Mouse (Mus musculus) intestine, postnatal 0 days (tissue): ENCODE data around the gene Rnf220. TPM values are rescaled to one million over a fixed set of nuclear protein-coding genes. Genes with fewer than 3 reads are reported as not detected.

Source experiments
- ATAC-seq: fragments of 200-750 bp; cut with Nextera tagmentation; 2 replicates; pipeline ENCODE4 v1.8.0; 2017; ENCODE audit warnings: mild to moderate bottlenecking, moderate TSS enrichment, moderate library complexity
- H3K27ac ChIP-seq: fragments of 300-500 bp; sonication (generic); 2 replicates; pipeline ENCODE4 v1.5.1; 2014; ENCODE audit warnings: mild to moderate bottlenecking, low read depth, low read length, moderate library complexity
- H3K27me3 ChIP-seq: fragments of 300-500 bp; sonication (generic); replicated peaks from 2 replicates; pipeline ENCODE4 v1.6.1; 2014; ENCODE audit warnings: low read length, mixed read lengths; ENCODE audit not compliant: control insufficient read depth, insufficient read depth
- H3K36me3 ChIP-seq: fragments of 300-500 bp; sonication (generic); 2 replicates; pipeline ENCODE4 v1.6.1; 2014; ENCODE audit warnings: mild to moderate bottlenecking, moderate library complexity; ENCODE audit not compliant: control insufficient read depth, insufficient read depth
- H3K4me1 ChIP-seq: fragments of 300-500 bp; sonication (generic); replicated peaks from 2 replicates; pipeline ENCODE4 v1.6.1; 2014; ENCODE audit warnings: antibody characterized with exemption, low read length, mixed read lengths; ENCODE audit not compliant: control insufficient read depth, insufficient read depth
- H3K4me2 ChIP-seq: fragments of 300-500 bp; sonication (generic); replicated peaks from 2 replicates; pipeline ENCODE4 v1.6.1; 2014; ENCODE audit warnings: low read depth, mild to moderate bottlenecking, moderate library complexity
- H3K4me3 ChIP-seq: fragments of 300-500 bp; sonication (generic); 2 replicates; pipeline ENCODE4 v1.5.1; 2014; ENCODE audit warnings: low read depth, low read length
- H3K9ac ChIP-seq: fragments of 300-500 bp; sonication (generic); 2 replicates; pipeline ENCODE4 v1.6.1; 2014; ENCODE audit warnings: mild to moderate bottlenecking, low read depth, low read length
- H3K9me3 ChIP-seq: fragments of 300-500 bp; sonication (generic); 2 replicates; pipeline ENCODE4 v1.6.1; 2016; ENCODE audit warnings: mixed run types; ENCODE audit not compliant: control insufficient read depth
- CTCF ChIP-seq: sonication (generic); IDR thresholded peaks from 2 replicates; pipeline ENCODE4 v1.5.1; 2016; ENCODE audit warnings: low read depth, mild to moderate bottlenecking, control low read depth, antibody characterized with exemption, moderate library complexity
- WGBS: fragments of 180-500 bp; shearing (Covaris S2); extraction: QIAGEN DNeasy Blood & Tissue Kit; methylation state at CpG from one replicate; pipeline ENCODE4 v1.1.7; 2014; 5-methylcytosine and 5-hydroxymethylcytosine counted together
- polyA plus RNA-seq: library from polyadenylated mRNA; unstranded; fragments of >200 nt; fragmentation: Nextera tagmentation; extraction: Ambion mirVana; gene quantifications from 2 replicates; pipeline ENCODE4 v1.2.1, GENCODE M21; 2015

Gene Rnf220
- polyA plus RNA-seq, 1 experiment from 2014 or later, result 35.9 TPM

DNA sequence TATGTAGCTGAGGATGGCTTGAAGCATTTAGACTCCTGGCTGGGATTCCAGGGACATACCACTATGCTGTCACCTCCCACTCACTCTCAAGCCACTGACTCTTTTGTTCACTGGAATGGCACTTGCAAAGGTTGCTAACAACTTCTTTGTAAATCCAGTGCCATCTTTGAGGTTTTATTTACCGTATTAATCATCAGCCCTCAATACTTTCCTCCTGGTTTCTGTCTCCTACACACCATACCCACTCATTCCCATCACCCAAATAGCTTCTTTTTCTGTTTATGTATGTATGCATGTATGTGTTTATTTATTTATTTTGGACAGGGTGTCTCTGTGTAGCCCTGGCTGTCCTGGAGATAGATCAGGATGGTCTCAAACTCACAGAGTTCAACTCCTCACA, 245.9 kb downstream of the Rnf220 start:
- H3K4me3 ChIP-seq, result no peak overlapping the region
- H3K36me3 ChIP-seq, result no peaks in the 10 kb centered on the region
- H3K9ac ChIP-seq, result no peak overlapping the region
- no peaks in the 10 kb centered on the region for H3K4me1 ChIP-seq
- H3K27ac ChIP-seq, result no peak overlapping the region
- 77% methylated on average over 1 of the region's 1 CpGs for WGBS
- no peaks in the 10 kb centered on the region for H3K9me3 ChIP-seq
- peak overlapping the region; percentile 88 for H3K4me2 ChIP-seq
- ATAC-seq, result no peak
- no peak for TF ChIP-seq CTCF
- no peaks in the 10 kb centered on the region for H3K27me3 ChIP-seq

DNA sequence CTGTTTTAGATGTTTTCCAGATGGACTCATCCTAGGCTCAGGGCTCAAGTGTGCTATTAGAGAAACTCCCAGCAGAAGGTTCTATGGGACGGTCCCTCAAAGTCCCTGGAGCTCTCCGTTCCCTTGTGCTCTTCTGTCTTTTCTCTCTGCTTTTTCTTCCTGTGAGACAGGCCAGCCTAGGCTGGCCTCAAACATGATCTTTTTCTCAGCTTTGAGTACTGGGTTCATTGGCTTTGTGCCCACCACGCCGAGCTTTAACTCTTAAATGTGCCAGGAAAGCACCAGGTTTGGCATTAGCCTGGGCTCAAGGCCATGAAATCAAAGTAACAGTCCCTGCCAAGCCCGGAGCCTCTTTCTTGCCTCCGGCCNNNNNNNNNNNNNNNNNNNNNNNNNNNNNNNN, 256.0 kb downstream of the Rnf220 start:
- no peak for TF ChIP-seq CTCF
- 79% methylated on average over 6 of the region's 6 CpGs for WGBS

DNA sequence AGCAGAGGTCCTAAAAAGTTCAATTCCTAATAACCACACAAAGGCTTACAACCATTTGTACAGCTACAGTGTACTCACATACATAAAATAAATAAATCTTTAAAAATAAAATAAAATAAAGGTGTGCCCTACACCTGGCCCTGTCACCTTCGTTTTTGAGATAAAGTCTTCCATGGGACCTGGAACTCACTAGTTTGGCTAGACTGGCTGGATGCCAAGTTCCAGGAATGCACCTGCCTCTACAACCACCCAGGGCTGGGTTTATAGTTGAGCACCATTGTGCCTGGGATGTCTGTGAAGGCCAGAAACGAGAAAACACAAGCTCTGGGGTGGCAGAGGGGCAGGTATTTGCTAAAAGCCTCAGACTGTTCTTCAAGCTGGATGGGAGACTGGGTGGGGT, 257.7 kb downstream of the Rnf220 start:
- Histone ChIP-seq H3K27ac (no peak overlapping the region), H3K36me3 (no peaks in the 10 kb centered on the region), H3K9ac (no peak overlapping the region), H3K27me3 (no peaks in the 10 kb centered on the region), H3K4me1 (no peaks in the 10 kb centered on the region), H3K9me3 (no peaks in the 10 kb centered on the region), H3K4me3 (no peak overlapping the region), H3K4me2 (no peak overlapping the region)
- no peak for ATAC-seq
- TF ChIP-seq CTCF, result no peak
- WGBS, result 19% methylated on average over 2 of the region's 2 CpGs

More for the DNA sequence above, 256.0 kb downstream of the Rnf220 start:
- Histone ChIP-seq H3K4me1 (no peaks in the 10 kb centered on the region), H3K27me3 (no peaks in the 10 kb centered on the region), H3K9me3 (no peaks in the 10 kb centered on the region), H3K9ac (no peak overlapping the region), H3K4me2 (no peak overlapping the region), H3K4me3 (no peak overlapping the region), H3K27ac (no peak overlapping the region), H3K36me3 (no peaks in the 10 kb centered on the region)
- no peak for ATAC-seq

DNA sequence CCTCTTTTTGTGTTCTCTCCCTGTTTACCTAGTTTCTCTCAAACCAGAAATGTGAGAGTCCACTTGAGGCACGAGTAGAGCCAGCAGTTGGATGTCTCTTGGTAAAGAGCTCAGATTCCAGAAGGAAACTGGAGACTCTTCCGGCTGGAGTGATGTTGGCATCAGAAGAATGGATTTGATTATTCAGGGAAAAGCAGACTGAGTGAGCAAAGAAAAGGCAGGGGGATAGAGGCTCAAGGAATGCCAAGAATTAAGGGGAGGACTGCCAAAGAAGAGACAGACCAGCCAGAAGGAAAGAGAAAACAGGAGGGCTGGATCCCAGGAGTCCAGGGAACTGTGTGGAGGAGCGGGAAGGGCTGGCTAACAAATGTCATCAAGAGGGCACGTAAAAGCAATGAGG, 261.0 kb downstream of the Rnf220 start:
- no peak for TF ChIP-seq CTCF
- H3K9me3 ChIP-seq, result no peaks in the 10 kb centered on the region

DNA sequence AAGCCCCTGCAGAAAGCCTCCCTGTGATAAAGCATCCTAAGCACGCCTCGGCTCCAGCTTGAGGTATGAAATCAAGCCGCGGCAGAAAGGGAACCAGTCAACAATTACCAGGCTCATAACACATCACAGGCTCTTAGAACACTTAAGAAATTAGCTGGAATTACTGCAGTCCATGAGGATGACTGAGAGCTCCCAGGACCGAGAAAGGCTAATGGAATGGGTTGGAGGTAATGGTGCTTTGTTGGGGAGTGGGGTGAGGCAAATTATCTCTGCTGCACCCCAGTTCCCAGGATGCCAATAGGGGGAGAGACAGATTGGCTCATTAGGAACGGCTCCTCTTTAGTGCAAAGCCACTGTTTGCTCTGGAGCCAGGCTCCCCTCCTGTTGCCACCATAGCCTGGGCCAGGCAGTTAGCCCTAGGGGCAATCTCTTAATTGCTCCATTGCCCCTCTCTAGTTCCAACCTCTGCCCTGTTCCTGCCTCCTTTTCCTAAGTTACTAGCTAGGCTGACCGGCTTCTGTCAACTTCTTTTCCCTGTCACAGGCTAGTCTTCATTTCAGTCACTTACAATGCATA, 262.6 kb downstream of the Rnf220 start:
- Histone ChIP-seq H3K27ac (no peak overlapping the region), H3K9me3 (no peaks in the 10 kb centered on the region), H3K4me2 (no peak overlapping the region), H3K4me1 (no peaks in the 10 kb centered on the region), H3K4me3 (no peak overlapping the region), H3K27me3 (no peaks in the 10 kb centered on the region), H3K36me3 (no peaks in the 10 kb centered on the region), H3K9ac (no peak overlapping the region)
- no peak for TF ChIP-seq CTCF
- no peak for ATAC-seq
- 71% methylated on average over 7 of the region's 7 CpGs for WGBS

More for the DNA sequence above, 261.0 kb downstream of the Rnf220 start:
- Histone ChIP-seq H3K9ac (no peak overlapping the region), H3K27ac (no peak overlapping the region), H3K4me3 (no peak overlapping the region), H3K36me3 (no peaks in the 10 kb centered on the region), H3K4me2 (no peak overlapping the region), H3K27me3 (no peaks in the 10 kb centered on the region), H3K4me1 (no peaks in the 10 kb centered on the region)
- no peak for ATAC-seq
- WGBS, result 60% methylated on average over 4 of the region's 4 CpGs

DNA sequence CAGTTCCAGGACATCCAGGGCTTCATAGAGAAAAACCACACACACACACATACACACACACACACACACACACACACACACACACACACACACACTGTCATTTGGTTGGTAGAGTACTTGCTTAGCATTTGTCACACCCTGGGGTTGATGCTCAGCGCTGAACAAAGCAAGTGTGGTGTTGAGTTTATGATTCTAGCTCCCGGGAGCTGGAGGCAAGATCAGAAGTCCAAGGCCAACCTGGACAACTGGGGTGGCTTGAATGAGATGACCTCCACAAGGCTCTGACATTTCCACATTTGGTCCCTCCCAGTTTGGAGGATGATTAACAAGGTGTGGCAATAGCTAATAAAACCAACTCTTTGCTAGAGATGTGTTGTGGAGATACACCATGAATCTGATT, 265.6 kb downstream of the Rnf220 start:
- Histone ChIP-seq H3K27me3 (no peaks in the 10 kb centered on the region), H3K36me3 (no peaks in the 10 kb centered on the region), H3K4me3 (no peak overlapping the region), H3K4me2 (no peak overlapping the region), H3K9ac (no peak overlapping the region), H3K4me1 (no peaks in the 10 kb centered on the region), H3K27ac (no peak overlapping the region), H3K9me3 (no peaks in the 10 kb centered on the region)
- 37% methylated on average over 2 of the region's 2 CpGs for WGBS
- no peak for TF ChIP-seq CTCF
- ATAC-seq, result peak; percentile 73

DNA sequence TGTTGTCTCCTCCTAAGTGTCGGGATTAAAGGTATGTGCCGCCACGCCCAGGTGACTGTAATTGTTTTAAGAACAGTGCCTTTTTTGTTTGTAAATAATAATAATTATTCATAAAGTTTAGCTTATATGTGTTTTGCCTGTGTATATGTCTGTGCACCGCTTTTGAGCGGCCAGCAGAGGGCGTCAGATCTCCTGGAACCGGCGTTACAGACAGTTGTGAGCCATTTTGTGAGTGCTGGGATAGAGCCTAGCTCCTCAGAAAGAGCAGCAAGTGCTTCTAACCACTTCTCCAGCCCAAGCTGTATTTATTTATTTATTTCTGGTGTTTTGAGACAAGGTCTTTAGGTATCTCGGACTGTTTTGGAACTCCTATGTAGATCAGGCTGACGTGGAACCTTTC, 266.5 kb downstream of the Rnf220 start:
- no peak overlapping the region for H3K4me3 ChIP-seq
- no peaks in the 10 kb centered on the region for H3K4me1 ChIP-seq
- H3K9me3 ChIP-seq, result no peaks in the 10 kb centered on the region
- ATAC-seq, result no peak
- TF ChIP-seq CTCF, result peak; percentile 65
- 60% methylated on average over 10 of the region's 10 CpGs for WGBS
- H3K27me3 ChIP-seq, result no peaks in the 10 kb centered on the region
- no peaks in the 10 kb centered on the region for H3K36me3 ChIP-seq
- H3K27ac ChIP-seq, result no peak overlapping the region
- H3K4me2 ChIP-seq, result no peak overlapping the region
- no peak overlapping the region for H3K9ac ChIP-seq
